Mouse (Mus musculus) right cerebral cortex, postnatal 36 days (tissue): ENCODE results near the gene Il1rn.

ENCODE experiments used
- DNase-seq, 2 experiments: peaks; one replicate each; pipeline ENCODE4 v3.0.0; 2022; ENCODE audit warnings: low spot score in 2 of 2, mixed read lengths in 1 of 2

The Il1rn gene

GRCm38 (mm10) chr2:24382456-24383230, 46.0 kb downstream of the Il1rn start:
- no peak for DNase-seq

GRCm38 (mm10) chr2:24383636-24384035, 47.0 kb downstream of the Il1rn start:
- DNase-seq, result no peak

- DNase-seq, result no peak
Measured at GRCm38 (mm10) chr2:24384393-24384792, 47.7 kb downstream of the Il1rn start.

- DNase-seq, result no peak
Measured at GRCm38 (mm10) chr2:24385111-24385961, 48.7 kb downstream of the Il1rn start.

- DNase-seq, result no peak
Measured at GRCm38 (mm10) chr2:24386158-24386963, 49.7 kb downstream of the Il1rn start.

- DNase-seq, result no peak
Measured at GRCm38 (mm10) chr2:24386964-24387320, 50.3 kb downstream of the Il1rn start.

GRCm38 (mm10) chr2:24387361-24388283, 51.0 kb downstream of the Il1rn start:
- peak; percentile 23 to 50 for DNase-seq

GRCm38 (mm10) chr2:24393251-24393650, 56.6 kb downstream of the Il1rn start:
- no peak for DNase-seq

- no peak for DNase-seq
Measured at GRCm38 (mm10) chr2:24397115-24397514, 60.5 kb downstream of the Il1rn start.

GRCm38 (mm10) chr2:24400711-24401110, 64.1 kb downstream of the Il1rn start:
- no peak for DNase-seq
